Mouse (Mus musculus) megakaryocyte, embryonic 14.5 days (primary cell): ENCODE measurements around the gene Rnf43.

ENCODE experiments used
- FLI1 ChIP-seq: IDR thresholded peaks from 2 replicates; pipeline ENCODE4 v1.6.1; 2012; ENCODE audit warnings: low read length, inconsistent platforms, mixed read lengths
- GATA1 ChIP-seq: IDR thresholded peaks from 3 replicates; pipeline ENCODE4 v1.6.1; 2012; ENCODE audit warnings: mixed read lengths, low read length, inconsistent platforms, borderline replicate concordance

- TF ChIP-seq GATA1, result no peak
- no peak for TF ChIP-seq FLI1
Observed at GRCm38 (mm10) chr11:87770989-87771388, 108.5 kb downstream of the Rnf43 start.
